11 mouse cellular contexts compared by ENCODE assay signal in the genomic region with DNA sequence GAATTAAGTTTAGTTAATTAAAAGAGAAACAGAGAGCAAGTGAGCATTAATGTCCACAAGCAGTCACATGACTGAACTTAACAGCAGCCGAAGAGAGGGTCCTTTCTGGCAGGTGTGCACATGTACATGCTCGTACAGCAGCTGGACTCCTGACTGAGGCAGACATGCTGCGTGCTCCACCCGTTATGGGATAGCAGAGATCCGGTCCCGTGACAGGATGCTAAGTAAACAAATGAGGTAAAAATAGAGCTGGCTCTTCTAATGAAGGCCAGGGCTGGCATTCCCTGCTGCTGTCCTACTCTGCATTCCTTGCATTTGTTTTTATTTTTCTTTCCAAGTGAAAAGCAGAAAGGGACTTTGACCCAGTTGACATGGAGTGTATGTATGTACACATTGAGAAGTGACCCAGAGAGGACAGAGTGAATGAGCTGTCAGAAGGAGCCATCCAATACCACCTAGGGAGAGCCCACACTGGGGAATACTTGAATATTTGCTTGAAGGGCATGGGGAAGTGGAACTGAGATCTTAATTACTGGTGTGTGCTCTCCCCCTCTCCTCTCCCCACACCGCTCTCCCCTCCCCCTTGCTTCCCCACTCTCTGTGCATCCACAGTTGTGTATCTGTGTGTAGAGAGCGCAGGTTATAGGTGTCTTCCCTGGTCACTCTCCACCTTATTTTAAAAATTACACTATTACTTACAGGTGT. TPM values are rescaled to one million over a fixed set of nuclear protein-coding genes. Genes with fewer than 3 reads are reported as not detected.
A peak's percentile ranks its signal among the peaks of the same experiment; 100 is the strongest.
DNase-seq lines count a peak whose midpoint lies in the region; ATAC-seq and TF ChIP-seq lines count a peak whose summit lies in the region.
"Had no signal": no experiment of that assay in that cellular context is flagged by ENCODE, and none has a peak within 500 bp of the region (broad histone marks: within the 10 kb centered on the region; RNA-seq: fewer than 3 reads in every experiment).

No protein-coding gene starts in this region.

- TF ChIP-seq EP300 in heart, postnatal 0 days (IDR thresholded peaks at IDR 0.05; ENCODE audit: low read depth): no peak
- no peak for TF ChIP-seq EP300 in heart, adult 2 months (IDR thresholded peaks at IDR 0.05; ENCODE audit: insufficient read depth, low read depth, low read length)

- 35% methylated on average over 8 of the region's 8 CpGs for WGBS in heart, postnatal 0 days
- WGBS in heart, adult 2 months: 33% methylated on average over 8 of the region's 8 CpGs
- WGBS in embryonic facial prominence, embryonic 13.5 days: 36% methylated on average over 8 of the region's 8 CpGs

- H3K36me3 ChIP-seq in heart, postnatal 0 days (replicated peaks; ENCODE audit: control insufficient read depth, insufficient read depth, low read length): no peaks in the 10 kb centered on the region
- H3K36me3 ChIP-seq in heart, adult 2 months (ENCODE audit: control insufficient read depth, insufficient read depth, low read length): no peaks in the 10 kb centered on the region
- H3K36me3 ChIP-seq in embryonic facial prominence, embryonic 13.5 days: peaks cover 6% of the 10 kb centered on the region
- H3K36me3 ChIP-seq: hindbrain, embryonic 12.5 days had no signal

- no peaks in the 10 kb centered on the region for H3K27me3 ChIP-seq in heart, postnatal 0 days (ENCODE audit: control insufficient read depth, insufficient read depth, low read length)
- H3K27me3 ChIP-seq in heart, adult 2 months (ENCODE audit: control insufficient read depth, insufficient read depth, low read length): no peaks in the 10 kb centered on the region
- H3K27me3 ChIP-seq in embryonic facial prominence, embryonic 13.5 days: no peaks in the 10 kb centered on the region
- H3K27me3 ChIP-seq: hindbrain, embryonic 12.5 days had no signal

- no peak for TF ChIP-seq POLR2A in heart, adult 2 months (IDR thresholded peaks at IDR 0.05; ENCODE audit: insufficient read depth, low read depth, low read length)

- peak; percentile 69; the same call in 1 of the 2 replicates for ATAC-seq in heart, postnatal 0 days (ENCODE audit: insufficient read depth, low read depth)
- ATAC-seq in embryonic facial prominence, embryonic 13.5 days (ENCODE audit: insufficient number of reproducible peaks, insufficient read depth, low FRiP score, low TSS enrichment, low read depth): no peak
- ATAC-seq in cerebellum, adult (ENCODE audit: insufficient number of reproducible peaks, low FRiP score, low TSS enrichment): no peak

- no peak overlapping the region for H3K4me2 ChIP-seq in heart, postnatal 0 days (ENCODE audit: low read depth, low read length)
- H3K4me2 ChIP-seq in embryonic facial prominence, embryonic 13.5 days: no peak overlapping the region
- H3K4me2 ChIP-seq: hindbrain, embryonic 12.5 days had no signal

- H3K4me3 ChIP-seq in heart, postnatal 0 days (ENCODE audit: low read depth, low read length): no peak overlapping the region
- H3K4me3 ChIP-seq in heart, adult 2 months: no peak overlapping the region
- H3K4me3 ChIP-seq in embryonic facial prominence, embryonic 13.5 days: no peak overlapping the region
- H3K4me3 ChIP-seq: hindbrain, embryonic 12.5 days had no signal

- no peak overlapping the region for H3K27ac ChIP-seq in heart, postnatal 0 days (ENCODE audit: low read depth)
- no peak overlapping the region for H3K27ac ChIP-seq in heart, adult 2 months
- 0 out of 2 replicates have a peak overlapping the region, but pooled peaks have one; percentile 11 for H3K27ac ChIP-seq in embryonic facial prominence, embryonic 13.5 days
- H3K27ac ChIP-seq: hindbrain, embryonic 12.5 days had no signal

- no peaks in the 10 kb centered on the region for H3K4me1 ChIP-seq in heart, postnatal 0 days (ENCODE audit: control insufficient read depth, insufficient read depth)
- peaks cover 1% of the 10 kb centered on the region; the same call in 1 of the 2 replicates for H3K4me1 ChIP-seq in heart, adult 2 months (ENCODE audit: control insufficient read depth, insufficient read depth, low read length)
- H3K4me1 ChIP-seq in embryonic facial prominence, embryonic 13.5 days: peaks cover 21% of the 10 kb centered on the region

- no peaks in the 10 kb centered on the region for H3K79me2 ChIP-seq in heart, adult 2 months (replicated peaks; ENCODE audit: control insufficient read depth, insufficient read depth, low read length)

- no peak overlapping the region for H3K9ac ChIP-seq in heart, postnatal 0 days (replicated peaks; ENCODE audit: low read depth, low read length)
- no peak overlapping the region for H3K9ac ChIP-seq in heart, adult 2 months (ENCODE audit: low read depth, low read length)
- H3K9ac ChIP-seq in embryonic facial prominence, embryonic 13.5 days: no peak overlapping the region
- H3K9ac ChIP-seq: hindbrain, embryonic 12.5 days had no signal

- no peaks in the 10 kb centered on the region for H3K9me3 ChIP-seq in heart, postnatal 0 days (replicated peaks; ENCODE audit: control insufficient read depth, low read length)
- no peaks in the 10 kb centered on the region for H3K9me3 ChIP-seq in embryonic facial prominence, embryonic 13.5 days
- H3K9me3 ChIP-seq: hindbrain, embryonic 12.5 days had no signal

- no peak for TF ChIP-seq CTCF in heart, postnatal 0 days (IDR thresholded peaks at IDR 0.05; ENCODE audit: low read depth)
- no peak for TF ChIP-seq CTCF in heart, adult 2 months (IDR thresholded peaks at IDR 0.05)

- DNase-seq in heart, postnatal 0 days (ENCODE audit: low spot score): peak; percentile 33
- no peak for DNase-seq in heart, adult 2 months
- DNase-seq in B cell, adult 2 months: peak; percentile 46 to 49
- peak; percentile 53 for DNase-seq in lung, postnatal 14 days
- DNase-seq in left cerebral cortex, adult 11 months (ENCODE audit: low spot score): no peak
- no peak for DNase-seq in left cerebral cortex, postnatal 14 days (ENCODE audit: low spot score in 2 of 2)
- DNase-seq: kidney, postnatal 4 days had no signal

- intact Hi-C loops in heart, adult 2 months (cut with DNase I): no loop called here
- intact Hi-C loops in left cerebral cortex, postnatal 14 days (cut with DNase I): no loop called here

RNA-seq across cellular contexts. Expression of a gene that starts 22.7 kb away (rescaled TPM):
- not detected in 2 replicates for total RNA-seq in heart, postnatal 0 days (2014; rRNA removed; ENCODE audit: low replicate concordance)
- 0.08 TPM in 1 of 2 replicates, not detected in the other for polyA plus RNA-seq in heart, postnatal 0 days (2015; fragmentation: Nextera tagmentation; extraction: Ambion mirVana)
- total RNA-seq in heart, adult 2 months (2021): not detected
- polyA plus RNA-seq in heart, adult 2 months (2012; rRNA removed): 0.04 TPM in 1 of 2 replicates, not detected in the other
- 0.15 and 0.28 TPM in 2 replicates for polyA plus RNA-seq in embryonic facial prominence, embryonic 13.5 days (2015; fragmentation: Nextera tagmentation; extraction: Ambion mirVana)
- not detected for total RNA-seq in left cerebral cortex, postnatal 14 days (2021)
- total RNA-seq: gastrocnemius, adult 8-10 months had no signal

Comparison
In these comparisons a context has a peak if more than half of its experiments do, and no peak if none do; other contexts are left out.
1. DNase-seq: peak in heart, postnatal 0 days (single experiment), B cell, adult 2 months (2 of 2) and lung, postnatal 14 days (single experiment); none in heart, adult 2 months (0 of 2), left cerebral cortex, adult 11 months (single experiment) and left cerebral cortex, postnatal 14 days (0 of 2).